Mouse (Mus musculus): ENCODE measurements around the gene Ctnnd2. TPM values are rescaled to one million over a fixed set of nuclear protein-coding genes. Genes with fewer than 3 reads are reported as not detected.

Gene Ctnnd2
- polyA plus RNA-seq, 1 experiment from 2014 or later: 3.8 TPM

DNA sequence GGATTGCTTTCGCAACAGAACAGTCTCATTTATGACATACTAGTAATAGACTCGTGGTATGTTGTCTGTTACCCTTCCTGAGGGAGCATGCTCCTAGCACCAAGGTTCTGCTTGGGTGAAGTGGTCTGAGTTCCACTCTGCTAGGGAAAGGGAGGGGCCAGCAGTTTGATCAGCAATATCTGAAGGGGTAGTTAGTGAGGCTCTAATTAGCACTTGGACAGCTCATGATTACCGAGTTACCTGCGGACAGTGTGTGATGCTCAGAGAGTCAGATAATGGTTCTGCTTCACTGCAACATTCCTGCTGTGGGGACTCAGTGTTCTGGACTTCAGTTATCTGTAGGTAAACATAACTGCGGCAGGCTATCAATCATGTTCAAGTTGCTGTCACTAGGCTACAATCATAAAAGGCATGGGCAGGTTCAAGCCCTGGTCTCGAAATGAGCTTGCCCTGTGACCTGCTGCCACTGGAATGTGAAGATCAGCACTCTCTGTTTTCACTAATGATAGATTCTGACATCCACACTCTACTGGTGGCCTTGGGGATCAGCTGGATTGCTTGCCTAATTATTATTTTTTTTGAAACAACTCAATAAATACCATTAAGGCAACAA is 166.3 kb downstream of the Ctnnd2 start:
- Histone ChIP-seq H3K4me2 (ENCODE audit: low read length) (no peak overlapping the region), H3K27ac (ENCODE audit: low read depth) (no peak overlapping the region), H3K36me3 (ENCODE audit: control insufficient read depth, insufficient read depth, low read length) (no peaks in the 10 kb centered on the region), H3K9ac (ENCODE audit: low read length) (no peak overlapping the region), H3K4me1 (replicated peaks; ENCODE audit: control insufficient read depth, insufficient read depth, low read length) (no peaks in the 10 kb centered on the region), H3K4me3 (ENCODE audit: low read depth, low read length) (no peak overlapping the region), H3K9me3 (ENCODE audit: control insufficient read depth, low read length) (no peaks in the 10 kb centered on the region), H3K27me3 (replicated peaks; ENCODE audit: control insufficient read depth, insufficient read depth, low read length) (no peaks in the 10 kb centered on the region)
- WGBS: 49% methylated on average over 6 of the region's 6 CpGs
- ATAC-seq (replicated peaks; ENCODE audit: low FRiP score, low TSS enrichment, low read depth) (peak; percentile 43; the same call in 1 of the 2 replicates), DNase-seq (ENCODE audit: low spot score) (peak; percentile 54)

DNA sequence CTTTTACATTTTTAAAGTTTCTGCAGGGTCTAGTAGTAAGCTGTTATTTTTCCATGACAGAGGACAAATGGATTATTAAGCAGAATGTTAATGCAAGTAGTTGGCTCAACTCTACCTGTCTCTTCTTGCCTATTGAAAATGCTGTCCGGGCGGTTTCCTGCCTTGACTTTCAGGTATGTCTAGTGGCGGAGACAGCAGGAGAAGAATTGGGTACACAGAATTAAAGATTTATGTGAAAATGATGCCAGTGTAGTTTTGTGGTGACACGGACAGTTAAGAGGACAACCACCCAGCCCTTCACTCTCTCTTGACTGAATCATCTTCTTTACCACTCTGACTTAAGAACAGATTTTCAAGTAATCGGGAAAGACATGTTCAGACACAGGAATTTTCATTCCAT is 173.4 kb downstream of the Ctnnd2 start:
- Histone ChIP-seq H3K4me3 (ENCODE audit: low read depth, low read length) (no peak overlapping the region), H3K36me3 (ENCODE audit: control insufficient read depth, insufficient read depth, low read length) (no peaks in the 10 kb centered on the region), H3K9me3 (ENCODE audit: control insufficient read depth, low read length) (no peaks in the 10 kb centered on the region), H3K27me3 (replicated peaks; ENCODE audit: control insufficient read depth, insufficient read depth, low read length) (no peaks in the 10 kb centered on the region), H3K27ac (ENCODE audit: low read depth) (no peak overlapping the region), H3K4me1 (replicated peaks; ENCODE audit: control insufficient read depth, insufficient read depth, low read length) (no peaks in the 10 kb centered on the region), H3K9ac (ENCODE audit: low read length) (no peak overlapping the region), H3K4me2 (ENCODE audit: low read length) (no peak overlapping the region)
- DNase-seq (ENCODE audit: low spot score): no peak
- 91% methylated on average over 5 of the region's 5 CpGs for WGBS
- ATAC-seq (replicated peaks; ENCODE audit: low FRiP score, low TSS enrichment, low read depth): no peak

DNA sequence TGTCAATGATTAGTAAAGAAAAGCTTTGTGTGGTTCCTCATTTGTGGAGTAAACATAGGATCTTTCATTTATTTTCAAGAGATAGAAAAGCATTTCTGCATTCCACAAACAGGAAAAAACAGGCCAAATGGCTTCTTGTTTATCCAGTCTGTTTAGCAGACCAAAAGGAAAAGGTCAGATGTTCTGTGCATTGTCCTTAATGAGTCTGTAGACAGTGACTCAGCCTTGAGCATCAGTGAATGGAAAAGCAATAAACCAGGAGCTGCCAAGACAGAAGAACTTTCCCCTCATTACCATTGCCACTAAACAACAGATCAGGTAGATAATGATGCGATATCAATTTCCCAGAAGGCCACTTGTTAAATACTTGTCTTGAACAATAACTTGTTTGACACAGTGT is 192.1 kb downstream of the Ctnnd2 start:
- DNase-seq (ENCODE audit: low spot score) (no peak), ATAC-seq (replicated peaks; ENCODE audit: low FRiP score, low TSS enrichment, low read depth) (no peak)
- Histone ChIP-seq H3K36me3 (ENCODE audit: control insufficient read depth, insufficient read depth, low read length) (no peaks in the 10 kb centered on the region), H3K4me1 (replicated peaks; ENCODE audit: control insufficient read depth, insufficient read depth, low read length) (no peaks in the 10 kb centered on the region), H3K27ac (ENCODE audit: low read depth) (no peak overlapping the region), H3K4me2 (ENCODE audit: low read length) (no peak overlapping the region), H3K4me3 (ENCODE audit: low read depth, low read length) (no peak overlapping the region), H3K9ac (ENCODE audit: low read length) (no peak overlapping the region), H3K9me3 (ENCODE audit: control insufficient read depth, low read length) (no peaks in the 10 kb centered on the region), H3K27me3 (replicated peaks; ENCODE audit: control insufficient read depth, insufficient read depth, low read length) (no peaks in the 10 kb centered on the region)
- 87% methylated on average over 1 of the region's 1 CpGs for WGBS

DNA sequence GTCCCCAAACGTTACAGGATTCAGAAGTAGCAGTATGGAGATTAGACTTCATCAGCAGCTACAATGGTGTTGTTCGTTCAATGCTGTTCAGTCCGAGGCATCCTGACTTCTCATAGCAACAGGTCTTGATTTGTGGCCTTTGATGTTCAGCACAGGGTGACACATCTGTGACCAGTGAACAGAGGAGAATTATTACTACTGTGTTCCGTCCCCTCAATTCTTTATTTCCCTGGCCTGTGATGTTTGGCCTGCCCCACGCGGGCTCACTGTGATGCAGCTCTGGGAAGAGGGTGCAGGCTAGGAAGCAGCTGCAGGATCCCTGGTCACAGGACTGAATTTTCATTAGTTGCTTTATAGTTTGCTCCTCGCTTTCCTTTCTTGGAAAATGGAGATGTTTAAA is 197.6 kb downstream of the Ctnnd2 start:
- no peak overlapping the region for H3K27ac ChIP-seq (ENCODE audit: low read depth)
- WGBS: 75% methylated on average over 7 of the region's 7 CpGs

DNA sequence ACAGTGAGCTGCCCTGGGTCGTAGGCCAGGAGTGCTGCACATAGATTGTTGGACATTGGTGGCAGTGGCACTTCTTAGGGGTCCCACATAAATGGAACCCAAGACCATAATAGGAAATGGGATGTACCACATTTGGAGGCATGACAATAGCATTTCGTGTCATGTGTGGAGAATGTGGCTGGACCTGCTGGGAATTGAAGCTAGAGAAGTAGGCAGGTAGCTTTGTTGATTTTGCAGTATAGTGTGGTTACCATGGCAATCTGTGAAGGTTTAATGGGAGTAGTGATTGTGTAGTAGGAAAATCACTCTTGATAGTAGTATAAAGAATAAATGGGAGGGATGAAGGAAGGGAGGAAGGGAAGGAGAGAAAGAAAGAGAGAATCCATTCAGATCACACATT is 198.8 kb downstream of the Ctnnd2 start:
- no peaks in the 10 kb centered on the region for H3K36me3 ChIP-seq (ENCODE audit: control insufficient read depth, insufficient read depth, low read length)
- no peak overlapping the region for H3K4me2 ChIP-seq (ENCODE audit: low read length)
- WGBS: 83% methylated on average over 2 of the region's 2 CpGs
- H3K27ac ChIP-seq (ENCODE audit: low read depth): no peak overlapping the region
- H3K27me3 ChIP-seq (replicated peaks; ENCODE audit: control insufficient read depth, insufficient read depth, low read length): no peaks in the 10 kb centered on the region
- no peaks in the 10 kb centered on the region for H3K4me1 ChIP-seq (replicated peaks; ENCODE audit: control insufficient read depth, insufficient read depth, low read length)
- no peak overlapping the region for H3K4me3 ChIP-seq (ENCODE audit: low read depth, low read length)
- H3K9ac ChIP-seq (ENCODE audit: low read length): no peak overlapping the region
- DNase-seq (ENCODE audit: low spot score): no peak
- ATAC-seq (replicated peaks; ENCODE audit: low FRiP score, low TSS enrichment, low read depth): no peak
- no peaks in the 10 kb centered on the region for H3K9me3 ChIP-seq (ENCODE audit: control insufficient read depth, low read length)

More for the DNA sequence above, 197.6 kb downstream of the Ctnnd2 start:
- Histone ChIP-seq H3K9ac (ENCODE audit: low read length) (no peak overlapping the region), H3K9me3 (ENCODE audit: control insufficient read depth, low read length) (no peaks in the 10 kb centered on the region), H3K4me2 (ENCODE audit: low read length) (no peak overlapping the region), H3K27me3 (replicated peaks; ENCODE audit: control insufficient read depth, insufficient read depth, low read length) (no peaks in the 10 kb centered on the region), H3K4me1 (replicated peaks; ENCODE audit: control insufficient read depth, insufficient read depth, low read length) (no peaks in the 10 kb centered on the region), H3K4me3 (ENCODE audit: low read depth, low read length) (no peak overlapping the region), H3K36me3 (ENCODE audit: control insufficient read depth, insufficient read depth, low read length) (no peaks in the 10 kb centered on the region)
- DNase-seq (ENCODE audit: low spot score) (no peak), ATAC-seq (replicated peaks; ENCODE audit: low FRiP score, low TSS enrichment, low read depth) (no peak)

DNA sequence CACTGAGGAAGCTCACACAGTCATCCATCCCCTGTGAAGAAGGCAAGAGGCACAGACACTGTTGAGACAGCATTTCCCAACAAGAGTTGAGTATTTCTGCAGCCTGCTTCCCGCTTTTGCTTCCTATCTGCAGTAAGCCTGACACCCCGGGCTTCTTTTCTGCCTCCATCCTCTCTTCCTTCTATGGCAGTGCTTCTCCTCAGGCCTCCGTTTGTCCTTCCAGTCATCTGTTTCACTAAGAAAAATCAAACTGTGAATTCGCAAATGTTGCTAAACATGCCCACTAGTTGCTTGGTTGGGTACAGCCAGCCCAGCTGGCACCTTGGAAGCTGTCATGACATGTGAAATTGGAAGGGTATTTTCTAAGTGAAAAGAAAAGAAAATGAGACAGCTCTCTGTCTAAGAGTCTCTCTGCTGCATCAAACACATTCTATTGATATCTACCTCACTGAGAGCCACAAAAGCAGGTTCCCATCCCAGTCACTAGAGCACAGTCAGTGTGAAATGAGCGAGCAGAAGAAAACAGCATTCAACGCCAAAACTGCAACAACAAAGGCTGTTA is 201.3 kb downstream of the Ctnnd2 start:
- DNase-seq (ENCODE audit: low spot score) (no peak), ATAC-seq (replicated peaks; ENCODE audit: low FRiP score, low TSS enrichment, low read depth) (no peak)
- WGBS: 84% methylated on average over 6 of the region's 6 CpGs
- no peak overlapping the region for H3K4me3 ChIP-seq (ENCODE audit: low read depth, low read length)
- H3K27me3 ChIP-seq (replicated peaks; ENCODE audit: control insufficient read depth, insufficient read depth, low read length): no peaks in the 10 kb centered on the region
- no peaks in the 10 kb centered on the region for H3K4me1 ChIP-seq (replicated peaks; ENCODE audit: control insufficient read depth, insufficient read depth, low read length)
- no peak overlapping the region for H3K4me2 ChIP-seq (ENCODE audit: low read length)
- no peaks in the 10 kb centered on the region for H3K36me3 ChIP-seq (ENCODE audit: control insufficient read depth, insufficient read depth, low read length)
- no peak overlapping the region for H3K27ac ChIP-seq (ENCODE audit: low read depth)
- H3K9me3 ChIP-seq (ENCODE audit: control insufficient read depth, low read length): no peaks in the 10 kb centered on the region
- H3K9ac ChIP-seq (ENCODE audit: low read length): no peak overlapping the region

DNA sequence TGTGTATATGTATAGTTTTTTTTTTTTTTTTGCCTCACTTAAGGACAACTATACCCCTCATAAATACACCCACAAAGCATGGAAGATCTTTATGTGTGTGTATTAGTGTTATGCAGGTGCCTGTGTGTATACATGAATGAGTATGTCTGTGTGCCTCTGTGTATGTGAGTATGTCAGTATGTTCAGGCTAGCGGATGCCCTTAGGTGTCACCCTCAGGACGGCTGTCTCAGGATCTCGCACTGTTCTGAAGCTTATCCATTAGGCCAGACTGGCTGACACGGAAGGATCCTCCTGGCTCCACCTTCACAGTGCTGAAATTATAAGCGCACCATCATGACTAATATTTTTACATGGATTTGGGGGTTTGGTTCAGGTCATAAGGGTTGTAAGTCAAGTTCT is 202.5 kb downstream of the Ctnnd2 start:
- H3K9ac ChIP-seq (ENCODE audit: low read length): no peak overlapping the region
- H3K27me3 ChIP-seq (replicated peaks; ENCODE audit: control insufficient read depth, insufficient read depth, low read length): no peaks in the 10 kb centered on the region
- H3K4me2 ChIP-seq (ENCODE audit: low read length): no peak overlapping the region
- H3K4me1 ChIP-seq (replicated peaks; ENCODE audit: control insufficient read depth, insufficient read depth, low read length): no peaks in the 10 kb centered on the region
- no peaks in the 10 kb centered on the region for H3K9me3 ChIP-seq (ENCODE audit: control insufficient read depth, low read length)
- H3K27ac ChIP-seq (ENCODE audit: low read depth): no peak overlapping the region
- 64% methylated on average over 5 of the region's 5 CpGs for WGBS
- H3K36me3 ChIP-seq (ENCODE audit: control insufficient read depth, insufficient read depth, low read length): no peaks in the 10 kb centered on the region
- DNase-seq (ENCODE audit: low spot score) (no peak), ATAC-seq (replicated peaks; ENCODE audit: low FRiP score, low TSS enrichment, low read depth) (no peak)
- no peak overlapping the region for H3K4me3 ChIP-seq (ENCODE audit: low read depth, low read length)

DNA sequence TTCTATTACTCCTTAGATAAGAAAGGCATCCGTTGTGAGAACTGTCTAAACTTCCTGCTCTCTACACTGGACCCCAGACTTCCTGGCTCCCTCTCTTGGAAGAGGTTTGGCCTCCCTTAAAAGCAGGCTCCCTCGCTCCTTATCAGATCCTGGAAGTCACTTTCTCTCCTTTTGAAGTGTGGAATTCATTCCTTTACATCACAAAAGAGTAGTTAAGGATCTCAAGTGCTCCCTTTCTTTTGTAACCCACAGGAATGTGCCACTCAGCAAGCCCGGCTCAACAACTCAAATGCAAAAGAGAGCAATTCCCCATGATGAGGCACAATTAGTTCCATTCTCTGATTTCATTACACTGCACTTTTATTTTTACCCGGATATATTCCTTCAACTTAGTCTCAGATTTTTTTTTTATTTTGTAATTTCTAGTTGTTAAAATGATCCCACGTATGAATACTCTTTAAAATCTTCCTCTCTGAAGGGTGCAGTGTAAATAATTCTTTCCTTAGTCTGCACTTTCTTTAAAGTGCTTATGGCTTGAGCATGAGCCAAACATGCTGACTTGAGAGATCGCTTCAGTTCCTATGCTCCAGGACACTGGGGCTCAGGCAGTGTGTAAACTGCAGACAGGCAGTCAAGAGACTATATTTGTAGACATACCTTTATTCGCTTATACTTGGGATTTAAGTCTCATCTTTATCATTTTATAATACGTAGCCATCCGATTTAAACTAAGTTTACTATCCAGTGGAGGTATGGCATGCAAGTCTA is 210.9 kb downstream of the Ctnnd2 start:
- ATAC-seq (replicated peaks; ENCODE audit: low FRiP score, low TSS enrichment, low read depth) (no peak), DNase-seq (ENCODE audit: low spot score) (no peak)
- WGBS: 24% methylated on average over 9 of the region's 9 CpGs
- peaks cover 3% of the 10 kb centered on the region; the same call in 1 of the 2 replicates for H3K4me1 ChIP-seq (replicated peaks; ENCODE audit: control insufficient read depth, insufficient read depth, low read length)
- no peak overlapping the region for H3K9ac ChIP-seq (ENCODE audit: low read length)
- no peaks in the 10 kb centered on the region for H3K27me3 ChIP-seq (replicated peaks; ENCODE audit: control insufficient read depth, insufficient read depth, low read length)
- H3K36me3 ChIP-seq (ENCODE audit: control insufficient read depth, insufficient read depth, low read length): no peaks in the 10 kb centered on the region
- H3K4me3 ChIP-seq (ENCODE audit: low read depth, low read length): no peak overlapping the region
- no peak overlapping the region for H3K4me2 ChIP-seq (ENCODE audit: low read length)
- no peaks in the 10 kb centered on the region for H3K9me3 ChIP-seq (ENCODE audit: control insufficient read depth, low read length)
- no peak overlapping the region for H3K27ac ChIP-seq (ENCODE audit: low read depth)
